Mouse (Mus musculus) liver, postnatal 0 days (tissue): ENCODE data around the gene Pnkp.

Experiments
- CTCF ChIP-seq: sonication (generic); IDR thresholded peaks from 2 replicates; pipeline ENCODE4 v1.5.1; 2016; ENCODE audit warnings: antibody characterized with exemption, low read depth
- EP300 ChIP-seq: IDR thresholded peaks from 2 replicates; pipeline ENCODE4 v1.6.1; 2016; ENCODE audit warnings: antibody characterized with exemption, low read depth, mild to moderate bottlenecking

DNA sequence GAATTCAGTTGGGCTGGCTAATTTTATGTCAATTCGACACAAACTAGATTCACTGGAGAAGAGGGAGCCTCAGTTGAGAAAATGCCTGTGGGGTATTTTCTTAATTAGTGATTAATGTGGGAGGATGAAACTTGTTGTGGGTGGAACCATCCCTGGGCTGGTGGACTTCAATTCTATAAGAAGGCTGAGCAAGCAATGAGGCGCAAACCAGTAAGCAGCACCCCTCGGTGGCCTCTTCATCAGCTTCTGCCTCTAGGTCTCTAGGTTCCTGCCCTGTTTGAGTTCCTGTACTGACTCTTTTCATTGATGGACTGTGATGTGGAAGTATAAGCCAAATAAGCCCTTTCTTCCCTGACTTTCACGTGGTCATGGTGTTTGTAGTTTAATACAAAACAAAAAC lies 46.6 kb upstream of the Pnkp start:
- no peak for TF ChIP-seq CTCF
- TF ChIP-seq EP300: no peak
